Mouse (Mus musculus) gastrocnemius, postnatal 4 days (tissue): ENCODE results near the gene Cenpp. TPM values are rescaled to one million over a fixed set of nuclear protein-coding genes. Genes with fewer than 3 reads are reported as not detected.

Experiments used
- DNase-seq, 2 experiments: peaks; one replicate each; pipeline ENCODE4 v3.0.0; 2021 to 2022; ENCODE audit warnings: low spot score in 2 of 2, mixed read lengths in 2 of 2
- long read RNA-seq, 2 experiments: library from polyadenylated mRNA; stranded (forward); transcript quantifications; one replicate each; pipeline ENCODE4 v2.0.0; 2021
- total RNA-seq, 2 experiments: library from RNA; stranded (reverse); gene quantifications; 2 replicates each; pipeline ENCODE4 v1.2.3; 2021

The Cenpp gene
- total RNA-seq: 1 to 10 TPM; 5.6 to 5.7 TPM
- long read RNA-seq, experiment 1, partial matches to known transcripts: 0 of 8 reads
- long read RNA-seq, experiment 1, other reads (novel, unspliced or antisense): 6 of 8 reads
- long read RNA-seq, experiment 2, partial matches to known transcripts: 2 of 10 reads
- long read RNA-seq, experiment 2, other reads (novel, unspliced or antisense): 4 of 10 reads

DNA sequence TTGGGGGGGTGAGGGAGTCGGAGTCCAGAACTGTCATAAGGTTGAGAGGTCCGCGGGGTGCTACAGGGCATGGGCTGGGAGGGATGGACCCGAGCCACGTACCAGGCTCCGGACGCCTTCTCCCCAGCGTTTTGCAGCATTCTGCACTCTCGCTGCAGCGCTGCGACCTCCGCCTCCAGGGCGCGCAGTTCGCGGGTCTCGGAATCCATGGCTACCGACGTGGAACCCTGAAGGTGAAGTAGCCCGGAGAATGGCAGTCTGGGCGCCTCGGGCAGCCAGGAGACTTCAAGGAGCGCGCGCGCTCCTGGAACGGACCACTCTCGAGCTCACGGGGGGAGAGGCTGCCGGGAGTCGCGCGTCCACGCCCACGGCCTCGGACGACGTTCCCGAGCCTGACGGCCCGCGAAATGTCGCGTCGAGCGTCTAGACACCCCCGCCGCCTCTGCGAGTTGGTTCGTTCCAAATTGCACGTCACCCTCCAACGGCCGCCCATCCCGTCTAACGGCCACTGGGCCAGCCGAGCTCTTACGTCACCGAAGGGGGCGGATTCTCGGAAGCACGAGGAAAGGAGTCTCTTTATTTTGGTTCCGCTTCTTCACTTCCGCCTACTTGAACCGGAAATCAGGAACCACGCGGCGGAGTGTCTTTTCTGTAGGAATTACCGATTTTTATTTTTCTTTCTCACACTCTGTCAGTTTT, at the start of gene Cenpp, which contains the start of gene Nol8:
Gene Cenpp, minus strand, starts transcription at position 305 of the 699 bp plus-strand sequence.
Gene Nol8, plus strand, starts transcription at position 598 of the 699 bp plus-strand sequence.
- peak; percentile 98 to 100 for DNase-seq

DNA sequence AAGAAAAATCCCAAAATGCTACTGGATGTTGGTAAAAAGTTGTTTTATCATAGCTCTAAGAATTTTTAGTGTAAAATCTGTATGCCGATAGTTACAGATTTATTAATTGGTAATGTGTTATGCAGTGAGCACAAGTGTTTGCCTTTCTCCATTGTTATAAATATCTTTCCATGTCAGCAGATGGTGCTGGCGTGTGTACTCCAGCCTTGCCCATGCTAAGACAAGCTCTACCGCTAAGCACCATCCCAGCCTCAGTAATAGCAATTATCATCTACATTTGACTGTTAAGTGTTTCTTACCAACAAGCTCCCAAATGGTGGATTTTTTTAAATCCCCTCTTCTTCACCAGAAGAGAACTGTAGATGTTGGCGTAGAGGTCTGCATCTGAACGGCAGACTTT, 38.5 kb upstream of the Cenpp start:
- DNase-seq: no peak

DNA sequence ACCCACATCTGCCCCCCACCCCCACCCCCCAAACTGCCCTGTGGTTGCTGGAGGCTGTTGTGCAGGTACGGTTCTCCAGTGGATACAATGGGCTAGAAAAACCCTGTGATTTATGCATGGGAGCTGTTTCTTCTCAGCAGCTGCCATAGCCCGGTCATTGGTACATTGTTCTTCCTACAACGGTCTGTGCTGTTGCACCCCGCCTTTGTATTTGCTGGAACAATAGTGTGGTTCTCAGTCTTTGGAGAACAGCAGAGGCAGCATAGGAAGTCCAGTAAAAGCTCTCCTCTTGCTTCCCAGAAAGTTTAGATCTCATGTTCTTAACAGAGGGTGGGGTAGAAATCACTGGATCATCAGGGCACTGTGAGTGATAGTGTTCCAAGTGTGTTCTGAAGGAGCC, 31.7 kb upstream of the Cenpp start:
- no peak for DNase-seq

DNA sequence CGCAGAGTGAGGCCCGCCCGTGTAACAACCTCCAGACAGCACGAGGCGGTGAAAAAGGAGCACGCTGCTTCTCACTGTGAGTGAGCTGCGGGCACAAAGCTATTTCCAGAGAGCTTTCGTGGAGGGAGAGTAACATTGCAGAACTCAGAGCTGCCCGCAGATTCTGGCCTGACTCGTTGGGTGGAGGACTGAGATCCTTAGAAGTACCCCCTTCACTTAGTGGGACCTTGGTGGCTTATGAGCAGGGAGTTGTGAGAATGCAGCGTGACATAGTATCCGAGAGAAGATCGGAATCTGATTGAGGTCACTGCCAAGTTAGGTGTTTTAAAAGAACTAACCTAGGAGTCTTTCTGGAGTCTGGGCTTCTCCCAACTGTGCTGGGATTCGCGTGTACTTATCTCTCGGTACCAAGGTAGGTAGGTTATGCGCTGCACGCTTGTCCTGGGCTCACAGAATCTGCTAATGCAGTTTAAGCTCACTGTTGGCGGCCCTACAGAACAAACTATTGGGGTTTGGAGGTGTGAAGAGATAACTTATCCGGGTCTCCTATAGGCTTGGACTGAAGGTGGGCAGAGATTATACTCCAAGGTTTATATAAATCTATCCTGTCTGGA, 29.8 kb upstream of the Cenpp start:
- no peak for DNase-seq

DNA sequence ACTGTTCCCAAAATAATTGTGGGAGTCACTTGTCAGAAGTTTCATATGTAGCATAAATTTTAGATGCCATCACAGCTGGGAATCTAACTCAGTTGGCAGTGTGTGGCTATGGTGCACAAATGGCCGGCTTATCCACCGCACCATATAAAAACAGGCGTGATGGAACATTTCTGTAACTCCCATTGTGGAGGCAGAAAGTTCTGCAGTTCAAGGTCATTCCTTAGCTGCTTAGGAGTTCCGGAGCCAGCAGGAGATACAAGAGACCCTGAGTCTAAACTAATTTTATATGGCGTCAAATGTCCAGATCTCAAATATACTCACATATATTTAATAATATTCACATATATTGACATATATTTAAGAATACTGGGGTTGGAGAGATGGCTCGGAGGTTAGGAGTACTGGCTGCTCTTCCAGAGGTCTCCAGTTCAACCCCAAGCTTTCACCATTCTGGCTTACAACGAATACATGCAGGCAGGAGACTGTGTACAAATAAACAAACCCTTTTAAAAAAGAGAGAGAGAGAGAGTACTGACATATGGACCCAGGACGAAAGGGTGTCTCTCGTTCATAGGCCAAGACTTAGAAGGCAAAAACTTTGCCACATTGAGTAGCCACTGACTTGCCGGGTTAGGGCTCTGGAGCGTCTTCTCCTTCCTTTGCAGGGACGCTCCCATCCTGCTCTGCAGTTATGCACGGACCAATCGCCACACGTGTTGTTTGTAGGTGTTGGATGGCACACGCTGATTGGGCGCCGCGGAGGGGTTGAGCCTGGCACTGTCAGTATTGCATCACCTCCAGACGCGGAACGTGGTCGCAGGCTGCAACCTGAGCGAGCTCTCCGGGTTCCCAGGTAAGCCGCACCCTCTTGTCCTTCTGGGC, 29.0 kb upstream of the Cenpp start, which contains the start of gene Iars:
Gene Iars, plus strand, starts transcription at position 750 of the 882 bp plus-strand sequence.
- peak; percentile 94 to 96 for DNase-seq

DNA sequence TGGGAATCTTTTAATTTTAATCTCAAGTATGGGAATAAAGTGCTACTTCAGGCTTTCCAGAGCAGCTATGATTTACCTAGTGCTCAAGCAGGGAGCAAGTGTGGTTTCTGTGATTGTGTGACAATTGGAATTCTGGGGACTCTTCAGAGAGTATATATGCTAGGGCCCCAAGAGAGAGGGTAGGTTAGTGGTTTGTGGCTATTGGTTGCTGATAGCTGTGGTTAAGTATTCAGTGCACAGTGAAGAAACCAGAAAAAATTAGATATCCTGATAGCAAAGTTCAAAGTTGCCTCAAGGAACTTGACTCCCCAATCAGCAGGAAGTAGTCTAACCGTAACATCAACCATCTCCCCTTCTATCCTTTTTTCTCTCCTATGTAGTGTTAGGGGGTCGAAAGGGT, 25.2 kb upstream of the Cenpp start:
- DNase-seq: no peak

DNA sequence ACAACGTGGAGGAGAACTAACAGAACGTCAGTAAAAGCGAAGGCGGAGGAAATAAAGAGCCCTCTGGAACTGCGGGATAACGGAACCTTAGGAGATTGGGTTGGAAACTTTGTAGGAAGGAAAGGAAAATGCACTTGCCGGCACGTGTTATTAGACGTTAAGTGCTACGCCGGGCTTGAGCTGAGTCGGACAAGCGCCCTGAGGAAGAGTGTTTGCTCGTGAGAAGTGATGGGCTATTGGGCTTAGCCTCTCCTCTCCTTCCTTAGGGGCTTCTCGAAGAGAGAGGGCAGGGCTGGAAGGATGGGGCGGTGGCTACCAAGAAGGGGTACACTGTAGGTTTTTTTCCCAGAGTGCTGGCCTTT, 576 bp upstream of the Cenpp start:
- no peak for DNase-seq

DNA sequence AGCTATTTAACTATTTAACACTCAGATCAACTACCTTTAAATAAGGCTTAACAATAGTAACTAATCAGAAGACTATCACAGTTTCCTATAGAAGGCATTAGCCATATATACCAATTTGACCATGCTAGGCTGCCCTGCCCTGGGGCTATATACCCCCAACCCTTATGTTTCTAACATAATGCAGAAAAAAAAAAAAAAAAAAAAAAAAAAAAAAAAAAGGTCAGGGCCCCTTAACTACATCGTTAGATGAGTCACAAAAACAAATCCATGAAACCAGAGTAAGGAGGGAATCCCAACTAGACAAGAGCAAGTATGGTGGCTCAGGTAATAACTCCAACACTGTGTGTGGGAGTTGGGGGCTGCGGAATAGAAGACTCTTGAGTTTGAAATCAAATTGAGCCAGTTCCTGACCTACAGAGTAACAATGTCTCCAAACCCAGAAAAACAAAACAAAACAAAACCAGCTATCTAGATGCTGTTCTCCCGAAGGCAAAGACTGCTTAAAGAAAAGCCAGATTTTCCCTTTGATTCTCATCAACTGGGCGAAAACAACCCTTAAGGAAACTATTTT, 719 bp downstream of the Cenpp start:
- no peak for DNase-seq

DNA sequence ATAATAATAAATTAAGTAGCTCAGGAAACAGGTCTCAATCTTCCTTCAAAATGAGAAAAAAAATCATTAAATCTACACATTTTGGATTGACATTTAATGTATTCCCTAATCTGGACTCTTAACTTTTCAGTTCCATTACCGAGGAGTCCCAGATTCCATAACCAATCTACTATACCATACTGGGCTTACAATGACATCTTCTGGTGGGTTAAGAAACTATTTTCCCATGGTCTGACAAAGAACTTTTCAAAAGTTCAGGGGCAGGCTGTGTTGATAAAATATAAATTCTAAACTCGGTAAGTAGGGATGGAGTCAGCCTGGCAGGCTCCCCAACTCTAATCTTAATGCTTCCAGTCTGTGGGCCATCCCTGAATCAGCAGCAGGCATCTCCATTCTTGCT, 1.4 kb downstream of the Cenpp start:
- DNase-seq: no peak

DNA sequence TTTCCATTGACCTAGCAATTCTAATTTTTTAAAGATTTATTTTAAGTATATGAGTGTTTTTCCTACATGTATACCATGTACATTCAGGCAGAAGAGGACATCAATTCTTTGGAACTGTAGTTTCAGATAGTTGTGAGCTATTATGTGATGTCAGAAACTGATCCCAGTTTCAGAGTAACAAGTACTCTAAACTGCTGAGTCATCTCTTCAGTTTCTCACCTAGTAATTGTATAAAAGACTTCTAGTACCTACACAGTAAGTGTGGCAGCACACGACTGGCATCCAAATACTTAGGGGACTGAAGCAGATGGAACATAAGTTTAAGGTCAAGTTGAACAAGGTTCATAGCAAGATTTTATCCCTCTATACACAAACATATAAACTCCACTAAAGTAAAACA, 6.6 kb downstream of the Cenpp start:
- DNase-seq: no peak

DNA sequence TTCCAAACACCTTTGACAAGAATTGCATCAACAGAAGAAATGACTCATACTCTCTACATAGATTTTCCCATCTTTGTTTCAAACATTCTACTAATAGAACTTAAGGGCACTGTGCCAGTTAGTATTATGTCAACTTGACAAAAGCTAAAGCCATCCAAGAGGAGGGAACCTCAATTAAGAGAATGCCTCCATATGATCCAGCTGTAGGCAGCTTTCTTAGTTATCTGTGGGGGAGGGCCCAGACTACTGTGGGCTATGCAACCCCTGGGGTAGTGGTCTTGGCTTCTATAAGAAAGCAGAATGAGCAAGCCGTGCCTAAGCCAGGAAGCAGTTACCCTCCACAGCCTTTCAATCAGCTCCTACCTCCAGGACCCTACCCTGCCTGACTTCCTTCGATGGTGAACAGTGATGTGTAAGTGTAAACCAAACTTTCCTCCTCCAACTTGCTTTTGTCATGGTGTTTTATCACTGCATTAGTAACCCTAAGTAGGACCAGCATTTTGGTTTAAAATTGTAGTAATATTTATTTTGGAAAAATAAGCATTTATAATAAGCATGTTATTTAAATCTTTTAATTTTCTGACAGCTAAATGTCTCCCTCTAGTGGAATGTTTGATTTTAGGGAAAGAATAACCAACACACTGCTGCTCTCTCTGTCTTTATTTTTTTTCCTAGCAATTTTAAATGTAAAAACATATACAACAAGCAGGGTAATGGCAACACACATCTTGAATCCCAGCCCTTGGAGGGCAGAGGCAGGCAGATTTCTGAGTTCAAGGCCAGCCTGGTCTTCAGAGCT, 7.7 kb downstream of the Cenpp start:
- no peak for DNase-seq

DNA sequence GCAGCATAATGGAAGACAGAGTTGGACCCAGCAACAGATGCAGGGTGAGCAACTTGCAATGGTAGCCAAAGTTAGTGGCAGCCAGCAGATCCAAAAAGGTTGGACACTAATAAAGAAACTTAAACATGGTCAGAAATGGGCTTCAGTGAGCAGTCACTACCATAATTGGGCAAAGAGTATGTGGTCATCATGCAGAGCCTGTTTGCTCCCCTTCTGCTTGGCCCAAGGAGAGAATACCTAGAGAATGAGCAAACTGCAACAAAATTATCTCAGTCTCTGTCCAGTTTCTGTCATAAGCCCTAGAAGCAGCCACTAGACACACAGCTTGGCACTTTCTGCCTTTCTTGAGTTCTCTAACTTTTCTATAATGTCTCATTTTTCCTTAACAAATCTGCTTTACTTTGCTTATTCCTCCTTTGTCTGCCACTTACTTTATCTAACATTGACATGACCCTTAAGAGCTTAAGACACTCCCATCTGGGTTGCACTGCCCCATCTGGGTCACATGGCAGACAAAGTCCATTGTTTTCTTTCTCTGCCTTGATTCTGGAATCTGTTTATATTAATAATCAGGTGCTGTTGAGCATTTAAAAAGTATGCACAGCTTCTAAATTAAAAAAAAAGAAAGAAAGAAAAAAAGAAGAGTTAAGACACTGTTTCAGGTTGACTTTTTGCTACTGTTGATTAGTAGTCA, 8.8 kb downstream of the Cenpp start:
- DNase-seq: no peak

DNA sequence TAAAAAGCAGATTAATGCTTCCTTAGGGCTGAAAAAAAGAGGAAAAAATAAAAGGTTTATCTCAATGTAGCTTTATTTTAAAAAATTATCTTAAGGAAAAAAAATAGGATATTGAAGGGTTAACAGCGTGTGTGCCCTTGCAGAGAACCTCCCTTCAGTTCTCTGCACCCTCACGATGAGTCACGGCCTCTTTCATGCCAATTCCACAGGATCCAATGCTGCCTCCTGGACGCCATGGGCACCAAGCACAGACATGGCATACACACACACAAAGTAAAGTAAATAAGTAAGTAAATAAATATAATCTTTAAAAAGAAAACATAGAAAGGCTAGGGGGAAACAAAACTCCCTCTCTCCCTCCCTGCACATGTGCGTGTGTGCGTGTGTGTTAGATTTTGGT, 9.9 kb downstream of the Cenpp start:
- DNase-seq: no peak

DNA sequence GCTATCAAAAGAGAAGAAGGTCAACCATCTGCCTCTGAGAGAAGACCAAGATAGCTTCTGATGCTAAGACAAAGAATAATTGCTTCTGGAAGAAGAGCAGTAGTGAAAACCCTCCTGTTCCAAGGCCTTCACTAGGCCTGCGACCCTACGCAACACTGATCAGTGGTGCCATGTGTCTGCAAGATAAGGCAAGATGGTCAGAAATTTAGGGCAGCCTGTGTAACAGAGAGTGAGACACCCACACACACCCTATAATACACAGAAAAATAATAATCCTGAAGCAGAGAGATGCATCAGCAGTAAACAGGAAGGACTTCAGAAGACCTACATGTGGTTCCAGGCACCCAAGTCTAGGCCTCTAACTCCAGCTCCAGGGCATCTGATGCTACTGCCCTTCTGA, 12.6 kb downstream of the Cenpp start:
- no peak for DNase-seq

DNA sequence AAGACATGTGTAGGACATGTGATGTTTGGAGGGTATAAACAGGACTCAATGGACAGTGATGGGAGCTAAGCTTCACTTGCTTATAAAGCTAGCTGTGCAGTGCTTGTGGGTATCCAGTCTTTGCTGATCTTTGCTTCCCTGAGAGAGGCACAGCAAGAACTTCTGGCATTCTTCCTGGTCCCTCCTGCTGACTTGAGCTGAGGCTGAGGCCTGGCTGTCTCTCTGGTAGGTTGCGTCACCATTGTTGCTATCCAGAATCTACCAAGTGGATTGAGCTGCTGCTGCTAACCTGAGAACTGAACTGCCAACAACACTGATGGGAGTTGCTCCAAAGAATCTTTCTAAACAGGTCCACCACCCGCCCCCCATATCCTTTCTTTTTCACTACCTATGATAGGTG, 23.5 kb downstream of the Cenpp start:
- no peak for DNase-seq

DNA sequence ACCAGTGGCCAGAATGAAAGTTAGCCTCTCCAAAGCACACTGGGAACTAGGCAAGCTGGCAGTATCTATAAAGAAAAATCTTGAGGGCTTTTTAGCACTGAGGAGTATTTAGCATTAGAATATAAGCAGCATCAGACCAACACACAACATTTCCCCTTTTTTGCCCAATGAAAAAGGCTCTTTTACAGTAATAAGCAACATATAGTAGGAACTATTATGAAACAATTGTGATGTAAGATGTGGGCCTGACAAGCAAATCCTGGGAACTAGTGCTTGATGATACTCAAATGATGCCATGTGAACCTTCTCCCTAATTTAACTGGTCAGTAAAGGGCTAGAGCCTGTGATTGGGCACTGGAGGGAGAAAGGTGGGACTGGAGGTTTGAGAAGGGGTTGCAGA, 24.4 kb downstream of the Cenpp start:
- no peak for DNase-seq

DNA sequence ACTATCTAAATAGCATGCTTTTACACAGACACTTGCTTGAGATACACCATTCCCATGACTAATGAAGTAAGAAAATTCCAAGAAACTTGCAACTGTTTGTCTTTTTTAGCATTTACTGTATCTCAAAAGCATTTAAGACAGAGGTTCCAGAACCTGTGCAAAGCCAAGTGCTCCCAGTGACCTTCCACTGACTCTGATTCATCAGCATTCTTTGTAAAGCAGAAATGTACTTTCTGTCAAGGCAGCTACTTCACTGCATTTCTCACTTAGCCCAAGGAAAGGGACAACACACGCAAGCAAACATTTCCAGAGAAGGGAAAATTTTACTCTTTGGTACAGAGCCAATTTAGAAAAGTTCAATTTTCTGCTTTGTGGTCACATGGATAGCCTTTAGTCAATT, 29.4 kb downstream of the Cenpp start:
- DNase-seq: no peak

DNA sequence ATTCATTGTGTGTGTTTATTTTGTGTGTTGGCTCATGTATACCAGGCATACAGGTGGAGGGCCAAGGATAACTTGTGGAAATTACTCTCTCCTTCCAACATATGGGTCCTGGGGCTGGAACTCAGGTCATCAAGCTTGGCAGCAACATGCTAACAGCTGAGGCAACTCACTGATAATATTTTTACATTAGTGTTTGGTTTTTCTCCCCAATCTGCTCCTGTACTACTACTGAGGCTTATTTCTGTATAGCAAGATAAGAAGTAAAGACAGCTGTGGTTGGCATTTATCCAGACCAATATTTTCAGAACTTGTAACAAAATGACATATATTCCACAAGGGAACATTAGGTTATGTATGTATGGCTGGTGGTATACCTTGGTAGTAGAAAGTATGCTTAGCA, 34.2 kb downstream of the Cenpp start:
- DNase-seq: no peak

DNA sequence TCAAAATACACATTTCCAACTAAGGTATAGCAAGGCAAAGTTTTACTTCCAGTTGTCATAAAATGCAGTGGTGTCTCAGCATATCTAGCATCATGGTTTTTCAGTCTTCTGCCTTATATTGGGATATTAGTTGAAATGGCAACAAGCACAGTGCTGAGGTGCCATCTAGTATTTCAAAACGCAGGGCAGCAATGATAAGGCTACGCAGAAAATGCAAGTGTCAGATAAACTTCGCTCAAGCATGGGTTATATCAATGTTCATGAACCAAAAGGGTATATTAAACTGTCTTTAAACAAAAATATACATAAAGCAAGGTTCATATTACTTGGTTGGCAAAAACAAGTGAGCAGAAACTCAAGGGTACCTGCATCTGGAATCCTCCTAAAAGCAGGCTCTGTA, 35.6 kb downstream of the Cenpp start:
- no peak for DNase-seq
